Mouse (Mus musculus) limb, embryonic 11.5 days (tissue): ENCODE data around the gene Arpc3. TPM values are rescaled to one million over a fixed set of nuclear protein-coding genes. Genes with fewer than 3 reads are reported as not detected.
A peak's percentile ranks its signal among the peaks of the same experiment; 100 is the strongest.

Source experiments
- ATAC-seq: fragments of 200-750 bp; cut with Nextera tagmentation; 2 replicates; pipeline ENCODE4 v1.8.0; 2017; ENCODE audit warnings: low read depth; ENCODE audit not compliant: insufficient number of reproducible peaks, low FRiP score, low TSS enrichment
- DNase-seq: peaks from one replicate; pipeline ENCODE4 v3.0.0-alpha.2; 2015; ENCODE audit warnings: low spot score
- H3K27ac ChIP-seq: fragments of 300-500 bp; sonication (generic); replicated peaks from 2 replicates; pipeline ENCODE4 v1.5.1; 2014; ENCODE audit warnings: low read depth, mild to moderate bottlenecking, low read length
- H3K27me3 ChIP-seq: fragments of 300-500 bp; sonication (generic); 2 replicates; pipeline ENCODE4 v1.6.1; 2014; ENCODE audit warnings: mild to moderate bottlenecking, low read length, mixed read lengths; ENCODE audit not compliant: control insufficient read depth, insufficient read depth
- H3K36me3 ChIP-seq: fragments of 300-500 bp; sonication (generic); 2 replicates; pipeline ENCODE4 v1.6.1; 2014; ENCODE audit warnings: mild to moderate bottlenecking, low read length, moderate library complexity, mixed read lengths; ENCODE audit not compliant: control insufficient read depth, insufficient read depth
- H3K4me1 ChIP-seq: fragments of 300-500 bp; sonication (generic); 2 replicates; pipeline ENCODE4 v1.6.1; 2014; ENCODE audit warnings: low read length, mixed read lengths; ENCODE audit not compliant: control insufficient read depth, insufficient read depth
- H3K4me2 ChIP-seq: fragments of 300-500 bp; sonication (generic); 2 replicates; pipeline ENCODE4 v1.6.1; 2014; ENCODE audit warnings: low read depth, mild to moderate bottlenecking, moderate library complexity; ENCODE audit not compliant: severe bottlenecking
- H3K4me3 ChIP-seq: fragments of 300-500 bp; sonication (generic); 2 replicates; pipeline ENCODE4 v1.5.1; 2014; ENCODE audit warnings: low read depth, low read length
- H3K9ac ChIP-seq: fragments of 300-500 bp; sonication (generic); 2 replicates; pipeline ENCODE4 v1.6.1; 2014; ENCODE audit warnings: mild to moderate bottlenecking, low read length
- H3K9me3 ChIP-seq: fragments of 300-500 bp; sonication (generic); 2 replicates; pipeline ENCODE4 v1.6.1; 2016; ENCODE audit warnings: low read length; ENCODE audit not compliant: control insufficient read depth
- WGBS: fragments of 180-500 bp; shearing (Covaris S2); extraction: QIAGEN DNeasy Blood & Tissue Kit; methylation state at CpG from one replicate; pipeline ENCODE4 v1.1.7; 2014; 5-methylcytosine and 5-hydroxymethylcytosine counted together
- polyA plus RNA-seq: library from polyadenylated mRNA; unstranded; fragments of >200 nt; fragmentation: Nextera tagmentation; extraction: Ambion mirVana; gene quantifications from 2 replicates; pipeline ENCODE4 v1.2.1, GENCODE M21; 2014

The Arpc3 gene
- polyA plus RNA-seq = 45.4 and 52.0 TPM in 2 replicates

DNA sequence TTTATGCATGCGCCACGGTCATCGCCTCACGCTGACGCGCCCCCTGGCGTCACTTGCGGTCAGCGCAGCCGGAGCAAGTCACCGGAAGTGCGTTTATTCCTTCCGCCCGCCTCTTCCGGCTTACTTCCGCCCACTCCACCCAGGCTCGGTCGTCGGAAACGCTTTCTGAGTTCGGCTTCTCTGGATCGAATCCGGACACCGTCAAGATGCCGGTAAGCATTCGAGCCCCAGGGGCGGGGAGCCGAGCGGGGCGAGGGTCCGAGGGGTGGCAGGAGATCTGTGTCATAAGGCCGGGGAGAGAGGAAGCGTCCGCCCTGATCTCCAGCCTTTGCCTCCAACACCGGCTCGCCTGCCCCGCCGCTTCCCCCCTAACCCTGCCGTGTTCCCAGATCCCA is at the start of gene Arpc3:
Gene Arpc3 (plus strand): TSS at position 93 of the 395 bp plus-strand sequence.
- WGBS = under 1% methylated on average over 39 of the region's 39 CpGs
- peak within 1 kb of the TSS; percentile 71 for H3K9ac ChIP-seq
- no peak within 1 kb of the TSS for H3K27ac ChIP-seq
- peak within 1 kb of the TSS; percentile 82 for H3K4me2 ChIP-seq
- H3K9me3 ChIP-seq = no peaks in the 10 kb centered on the region
- peaks cover 4% of the 10 kb centered on the region for H3K4me1 ChIP-seq
- peak within 1 kb of the TSS; percentile 73 for H3K4me3 ChIP-seq
- peak; percentile 95 for DNase-seq
- H3K27me3 ChIP-seq = no peaks in the 10 kb centered on the region
- H3K36me3 ChIP-seq = peaks cover 2% of the 10 kb centered on the region; the same call in 1 of the 2 replicates
- peak; percentile 68; the same call in 1 of the 2 replicates for ATAC-seq

DNA sequence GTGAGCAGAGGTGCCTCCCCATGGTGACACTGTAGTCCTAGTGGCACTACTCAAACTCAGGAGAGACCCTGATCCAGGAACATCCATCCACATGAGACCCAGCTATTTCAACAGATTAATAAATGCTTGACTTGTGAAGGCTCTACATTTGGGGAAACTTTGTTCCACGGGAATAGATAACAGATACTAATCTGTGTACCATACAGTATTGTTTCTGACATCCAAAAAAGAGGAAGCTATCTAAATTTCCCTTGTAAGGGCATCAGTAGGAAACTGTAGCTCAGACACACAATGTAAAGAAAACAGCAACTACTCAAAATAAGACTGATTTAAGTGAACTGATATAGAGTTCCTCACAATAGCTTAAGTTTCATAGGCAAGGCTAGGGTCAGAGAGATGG is 48.8 kb upstream of the Arpc3 start:
- Histone ChIP-seq H3K36me3 (no peaks in the 10 kb centered on the region), H3K27me3 (no peaks in the 10 kb centered on the region), H3K4me2 (no peak overlapping the region), H3K4me3 (no peak overlapping the region), H3K9ac (no peak overlapping the region), H3K27ac (no peak overlapping the region), H3K4me1 (no peaks in the 10 kb centered on the region), H3K9me3 (no peaks in the 10 kb centered on the region)
- DNase-seq = no peak
- ATAC-seq = no peak
- 89% methylated on average over 1 of the region's 1 CpGs for WGBS

DNA sequence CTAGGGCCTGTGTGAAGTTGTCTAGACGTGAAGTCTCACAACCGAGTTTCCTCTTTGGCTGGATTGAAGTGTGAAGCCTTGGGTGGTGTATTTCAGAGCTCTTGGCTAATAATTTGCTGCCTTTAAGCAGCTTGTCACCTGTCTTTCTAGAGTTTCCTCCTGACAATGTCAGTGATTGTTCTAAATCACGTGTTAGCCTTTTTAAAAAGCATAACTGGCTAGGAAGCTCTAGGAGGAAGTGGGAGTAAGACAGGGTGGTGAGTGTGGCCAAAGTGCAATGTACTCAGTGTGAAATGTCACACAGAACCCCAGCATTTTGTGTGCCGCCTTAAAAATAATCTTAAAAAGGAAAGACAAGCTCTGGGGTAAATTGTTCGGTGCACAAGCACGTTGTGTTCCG is 47.9 kb upstream of the Arpc3 start:
- Histone ChIP-seq H3K4me3 (no peak overlapping the region), H3K9me3 (no peaks in the 10 kb centered on the region), H3K36me3 (no peaks in the 10 kb centered on the region), H3K4me1 (no peaks in the 10 kb centered on the region), H3K9ac (no peak overlapping the region), H3K27ac (no peak overlapping the region), H3K4me2 (no peak overlapping the region), H3K27me3 (no peaks in the 10 kb centered on the region)
- no peak for ATAC-seq
- 62% methylated on average over 7 of the region's 7 CpGs for WGBS
- DNase-seq = no peak

DNA sequence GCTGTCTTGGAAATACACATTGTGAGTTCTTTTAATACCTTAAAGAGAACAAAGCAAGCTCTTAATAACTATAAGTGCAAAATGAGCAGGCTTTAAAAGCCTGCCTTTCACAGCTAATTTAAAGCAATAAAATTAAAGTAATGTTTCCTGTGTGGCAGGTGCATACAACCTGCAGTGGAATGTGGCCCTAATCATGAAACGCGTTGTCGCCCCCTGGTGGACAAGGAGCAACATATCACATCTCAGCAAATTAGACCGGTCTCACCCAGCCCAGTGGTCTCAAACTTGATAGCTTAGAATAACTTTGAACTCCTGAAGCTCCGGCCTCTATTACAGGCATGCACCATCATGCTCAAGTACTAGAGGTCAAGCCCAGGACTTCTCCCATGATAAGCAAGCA is 47.4 kb upstream of the Arpc3 start:
- H3K36me3 ChIP-seq = no peaks in the 10 kb centered on the region
- no peaks in the 10 kb centered on the region for H3K9me3 ChIP-seq
- 10% methylated on average over 5 of the region's 5 CpGs for WGBS
- no peak overlapping the region for H3K4me3 ChIP-seq
- H3K27me3 ChIP-seq = no peaks in the 10 kb centered on the region
- no peak for ATAC-seq
- no peaks in the 10 kb centered on the region for H3K4me1 ChIP-seq
- no peak overlapping the region for H3K4me2 ChIP-seq
- H3K27ac ChIP-seq = no peak overlapping the region
- no peak overlapping the region for H3K9ac ChIP-seq
- peak; percentile 89 for DNase-seq

GRCm38 (mm10) chr5:122345777-122346176 is 45.9 kb upstream of the Arpc3 start:
- H3K4me1 ChIP-seq = no peaks in the 10 kb centered on the region
- no peak overlapping the region for H3K9ac ChIP-seq
- no peak for DNase-seq
- no peak for ATAC-seq
- no peaks in the 10 kb centered on the region for H3K9me3 ChIP-seq
- H3K4me3 ChIP-seq = no peak overlapping the region
- no peaks in the 10 kb centered on the region for H3K27me3 ChIP-seq
- no peak overlapping the region for H3K4me2 ChIP-seq
- no peaks in the 10 kb centered on the region for H3K36me3 ChIP-seq
- no peak overlapping the region for H3K27ac ChIP-seq
- WGBS = 78% methylated on average over 4 of the region's 4 CpGs

GRCm38 (mm10) chr5:122353807-122354491 is 37.7 kb upstream of the Arpc3 start, which contains the start of the genes Rad9b and Vps29:
Gene Rad9b (minus strand): TSS chr5:122354233.
Gene Vps29 (plus strand): TSS chr5:122354369.
- no peaks in the 10 kb centered on the region for H3K27me3 ChIP-seq

DNA sequence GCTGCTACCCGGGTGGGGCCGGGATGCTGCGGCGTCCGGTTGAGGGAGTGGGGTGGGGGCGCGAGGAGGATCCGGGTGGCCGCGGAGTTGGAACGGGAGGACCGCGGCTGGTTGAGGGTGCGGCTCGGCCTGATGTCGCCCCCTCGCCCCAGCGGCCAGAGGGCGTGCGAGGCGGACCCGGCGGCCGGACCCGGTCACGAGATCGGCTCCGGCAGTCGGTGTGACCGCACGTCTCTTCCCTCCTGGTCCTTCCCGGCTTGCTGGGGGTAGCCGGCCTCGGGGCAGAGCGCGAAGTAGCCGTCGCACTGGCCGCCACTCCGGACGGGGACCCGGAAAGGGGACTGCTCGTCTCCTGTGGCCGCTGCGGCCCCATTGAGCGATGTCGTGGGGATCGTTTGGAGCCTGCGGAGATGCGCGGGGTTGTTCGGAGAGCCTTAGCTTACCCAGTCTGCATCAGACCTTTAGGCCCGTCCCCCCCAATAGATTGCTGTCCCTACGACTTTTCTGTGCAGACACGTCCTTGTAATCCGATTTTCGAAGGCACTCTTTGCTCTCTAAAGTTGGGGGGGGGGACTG is 37.1 kb upstream of the Arpc3 start:
- no peaks in the 10 kb centered on the region for H3K36me3 ChIP-seq
- no peaks in the 10 kb centered on the region for H3K27me3 ChIP-seq
- WGBS = under 1% methylated on average over 54 of the region's 57 CpGs
- peak overlapping the region; percentile 65 for H3K4me3 ChIP-seq
- H3K4me2 ChIP-seq = peak overlapping the region; percentile 82
- no peak for DNase-seq
- peak overlapping the region; percentile 47 for H3K9ac ChIP-seq
- no peaks in the 10 kb centered on the region for H3K9me3 ChIP-seq
- peak; percentile 56 for ATAC-seq
- no peak overlapping the region for H3K27ac ChIP-seq
- no peaks in the 10 kb centered on the region for H3K4me1 ChIP-seq

More at GRCm38 (mm10) chr5:122353807-122354491, 37.7 kb upstream of the Arpc3 start, which contains the start of the genes Rad9b and Vps29:
- Histone ChIP-seq H3K4me1 (no peaks in the 10 kb centered on the region), H3K36me3 (no peaks in the 10 kb centered on the region), H3K4me2 (peak within 1 kb of the TSS; percentile 82), H3K9ac (peak within 1 kb of the TSS; percentile 53), H3K9me3 (no peaks in the 10 kb centered on the region), H3K4me3 (peak within 1 kb of the TSS; percentile 65), H3K27ac (no peak within 1 kb of the TSS)
- peak; percentile 100 for DNase-seq
- 1% methylated on average over 51 of the region's 51 CpGs for WGBS
- peak; percentile 86 for ATAC-seq

GRCm38 (mm10) chr5:122371591-122372191 is 20.0 kb upstream of the Arpc3 start, which contains the start of gene Gpn3:
Gene Gpn3 (plus strand): TSS chr5:122371876.
- no peak for DNase-seq

More at GRCm38 (mm10) chr5:122371591-122372191, 20.0 kb upstream of the Arpc3 start, which contains the start of gene Gpn3:
- Histone ChIP-seq H3K4me1 (no peaks in the 10 kb centered on the region), H3K9me3 (no peaks in the 10 kb centered on the region), H3K9ac (peak within 1 kb of the TSS; percentile 69), H3K27ac (peak within 1 kb of the TSS; percentile 94), H3K4me3 (peak within 1 kb of the TSS; percentile 64), H3K36me3 (peaks cover 10% of the 10 kb centered on the region; the same call in 1 of the 2 replicates), H3K4me2 (peak within 1 kb of the TSS; percentile 65), H3K27me3 (no peaks in the 10 kb centered on the region)
- 1% methylated on average over 22 of the region's 46 CpGs for WGBS
- peak; percentile 65 for ATAC-seq
